Mouse (Mus musculus) forebrain, embryonic 16.5 days (tissue): Measurements from ENCODE around the gene Gemin7. TPM values are rescaled to one million over a fixed set of nuclear protein-coding genes. Genes with fewer than 3 reads are reported as not detected.

Experiments used
- ATAC-seq: fragments of 200-750 bp; cut with Nextera tagmentation; 2 replicates; pipeline ENCODE4 v1.8.0; 2017; ENCODE audit warnings: mild to moderate bottlenecking, moderate library complexity
- H3K27ac ChIP-seq: fragments of 300-500 bp; sonication (generic); 2 replicates; pipeline ENCODE4 v1.5.1; 2014; ENCODE audit warnings: low read length, control low read depth
- H3K27me3 ChIP-seq: fragments of 300-500 bp; sonication (generic); replicated peaks from 2 replicates; pipeline ENCODE4 v1.6.1; 2014; ENCODE audit warnings: low read length; ENCODE audit not compliant: control insufficient read depth, insufficient read depth
- H3K36me3 ChIP-seq: fragments of 300-500 bp; sonication (generic); 2 replicates; pipeline ENCODE4 v1.6.1; 2014; ENCODE audit not compliant: control insufficient read depth, insufficient read depth
- H3K4me1 ChIP-seq: fragments of 300-500 bp; sonication (generic); replicated peaks from 2 replicates; pipeline ENCODE4 v1.6.1; 2014; ENCODE audit warnings: low read length; ENCODE audit not compliant: control insufficient read depth, insufficient read depth
- H3K4me2 ChIP-seq: fragments of 300-500 bp; sonication (generic); 2 replicates; pipeline ENCODE4 v1.6.1; 2014; ENCODE audit warnings: mild to moderate bottlenecking, low read length, control low read depth
- H3K4me3 ChIP-seq: fragments of 300-500 bp; sonication (generic); replicated peaks from 2 replicates; pipeline ENCODE4 v1.5.1; 2014; ENCODE audit warnings: mild to moderate bottlenecking, low read length, control low read depth
- H3K9ac ChIP-seq: fragments of 300-500 bp; sonication (generic); replicated peaks from 2 replicates; pipeline ENCODE4 v1.6.1; 2014; ENCODE audit warnings: low read depth, low read length, control low read depth
- H3K9me3 ChIP-seq: fragments of 300-500 bp; sonication (generic); 2 replicates; pipeline ENCODE4 v1.6.1; 2016; ENCODE audit warnings: low read length; ENCODE audit not compliant: control insufficient read depth
- WGBS: fragments of 180-500 bp; shearing (Covaris S2); extraction: QIAGEN DNeasy Blood & Tissue Kit; methylation state at CpG from one replicate; pipeline ENCODE4 v1.1.7; 2014; 5-methylcytosine and 5-hydroxymethylcytosine counted together
- polyA plus RNA-seq: library from polyadenylated mRNA; unstranded; fragments of >200 nt; fragmentation: Nextera tagmentation; extraction: Ambion mirVana; gene quantifications from 2 replicates; pipeline ENCODE4 v1.2.1, GENCODE M21; 2015

Gemin7 gene
- polyA plus RNA-seq, 1 experiment from 2014 or later, result 124 TPM

DNA sequence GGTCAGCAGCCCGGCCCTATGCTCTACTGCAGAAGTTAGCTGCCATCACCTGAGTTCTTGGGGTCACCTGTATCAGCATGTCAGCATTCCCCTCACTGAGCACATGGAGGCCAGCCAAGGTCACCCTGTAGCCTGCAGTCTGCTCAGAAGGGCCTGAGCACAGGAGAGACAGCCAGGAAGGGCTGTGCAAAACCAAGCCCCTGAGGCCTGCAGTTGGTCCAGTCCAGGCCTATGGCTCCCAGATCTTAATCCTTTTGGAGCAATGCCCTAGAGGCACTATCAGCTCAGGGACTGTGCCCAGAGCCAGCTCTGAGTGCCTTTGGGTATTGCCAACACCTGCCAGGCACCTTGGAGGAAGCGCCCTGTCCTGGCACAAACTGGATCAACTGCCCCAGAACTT lies 20.3 kb downstream of the Gemin7 start:
- no peak overlapping the region for H3K4me3 ChIP-seq
- no peaks in the 10 kb centered on the region for H3K27me3 ChIP-seq
- no peak overlapping the region for H3K9ac ChIP-seq
- no peak overlapping the region for H3K4me2 ChIP-seq
- ATAC-seq, result no peak
- H3K36me3 ChIP-seq, result no peaks in the 10 kb centered on the region
- peaks cover 35% of the 10 kb centered on the region for H3K4me1 ChIP-seq
- no peak overlapping the region for H3K27ac ChIP-seq
- WGBS, result 94% methylated on average over 2 of the region's 2 CpGs
- no peaks in the 10 kb centered on the region for H3K9me3 ChIP-seq

DNA sequence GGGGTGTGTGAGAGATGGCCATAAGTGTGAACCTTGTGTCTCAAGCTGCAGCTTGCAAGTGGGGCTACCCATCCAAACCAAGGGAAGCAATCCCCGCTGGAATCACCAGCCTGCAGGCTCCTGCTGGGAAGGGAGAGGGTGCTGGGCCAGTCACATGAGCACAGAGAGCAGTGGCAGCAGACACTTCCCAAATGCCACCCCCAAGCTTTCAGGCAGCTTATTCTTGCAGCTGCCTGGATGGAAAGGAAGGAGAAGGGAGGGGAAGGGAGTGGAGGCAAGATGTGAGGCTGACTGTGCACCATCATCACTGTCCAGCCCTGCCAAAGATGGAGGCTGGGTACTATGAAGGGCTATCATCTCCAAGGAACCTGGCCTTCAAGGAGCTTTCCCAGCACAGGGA lies 23.2 kb downstream of the Gemin7 start:
- Histone ChIP-seq H3K4me1 (peaks cover 13% of the 10 kb centered on the region), H3K4me3 (no peak overlapping the region), H3K4me2 (no peak overlapping the region), H3K9ac (no peak overlapping the region), H3K36me3 (no peaks in the 10 kb centered on the region), H3K9me3 (no peaks in the 10 kb centered on the region), H3K27ac (no peak overlapping the region), H3K27me3 (no peaks in the 10 kb centered on the region)
- no peak for ATAC-seq
- 90% methylated on average over 1 of the region's 1 CpGs for WGBS

DNA sequence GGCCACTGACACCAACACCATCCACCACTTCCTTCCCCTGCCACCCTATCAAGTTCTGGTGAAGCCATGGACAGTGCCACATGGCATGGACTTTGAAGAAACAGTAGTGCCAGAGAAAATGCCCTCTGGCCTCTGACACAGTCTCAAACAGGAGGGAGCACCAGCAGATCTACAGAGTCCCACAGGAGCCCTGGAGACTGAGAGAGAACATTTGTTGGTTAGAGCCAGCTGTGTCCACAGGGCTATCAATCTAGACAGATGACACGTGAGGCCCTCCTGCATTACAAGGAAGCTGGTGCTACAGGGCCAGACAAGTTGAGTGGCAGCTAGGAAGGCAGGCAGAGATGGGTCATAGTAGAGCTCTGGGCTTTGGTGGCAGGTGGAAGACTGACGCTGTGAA lies 25.0 kb downstream of the Gemin7 start:
- no peak for ATAC-seq
- no peak overlapping the region for H3K9ac ChIP-seq
- WGBS, result 81% methylated on average over 2 of the region's 2 CpGs

DNA sequence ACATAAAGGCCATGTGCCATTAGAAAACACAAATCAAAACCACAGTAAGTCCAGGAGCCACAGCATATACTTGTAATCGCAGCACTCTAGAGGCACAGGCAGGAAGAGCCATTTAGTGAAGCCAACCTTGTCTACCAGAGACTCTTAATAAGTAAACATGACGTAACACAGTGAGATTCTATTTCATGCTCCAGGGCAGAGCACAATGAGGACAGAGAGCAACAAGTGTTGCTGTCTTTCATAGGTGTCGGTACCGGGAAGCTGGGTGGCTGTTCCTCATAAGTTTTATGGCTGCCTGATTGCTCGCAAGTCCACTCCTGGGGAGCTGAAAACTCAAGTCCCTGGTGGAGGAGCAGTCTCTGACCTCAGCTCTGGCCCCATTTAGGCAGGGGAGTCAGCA lies 25.8 kb downstream of the Gemin7 start:
- no peaks in the 10 kb centered on the region for H3K9me3 ChIP-seq
- H3K4me2 ChIP-seq, result no peak overlapping the region
- WGBS, result 93% methylated on average over 5 of the region's 5 CpGs
- H3K27me3 ChIP-seq, result no peaks in the 10 kb centered on the region
- no peak overlapping the region for H3K9ac ChIP-seq
- ATAC-seq, result no peak
- no peaks in the 10 kb centered on the region for H3K36me3 ChIP-seq
- H3K4me1 ChIP-seq, result no peaks in the 10 kb centered on the region
- no peak overlapping the region for H3K4me3 ChIP-seq
- H3K27ac ChIP-seq, result no peak overlapping the region

More for the DNA sequence above, 25.0 kb downstream of the Gemin7 start:
- Histone ChIP-seq H3K4me2 (no peak overlapping the region), H3K4me1 (peaks cover 2% of the 10 kb centered on the region; the same call in 1 of the 2 replicates), H3K9me3 (no peaks in the 10 kb centered on the region), H3K36me3 (no peaks in the 10 kb centered on the region), H3K27me3 (no peaks in the 10 kb centered on the region), H3K4me3 (no peak overlapping the region), H3K27ac (no peak overlapping the region)

DNA sequence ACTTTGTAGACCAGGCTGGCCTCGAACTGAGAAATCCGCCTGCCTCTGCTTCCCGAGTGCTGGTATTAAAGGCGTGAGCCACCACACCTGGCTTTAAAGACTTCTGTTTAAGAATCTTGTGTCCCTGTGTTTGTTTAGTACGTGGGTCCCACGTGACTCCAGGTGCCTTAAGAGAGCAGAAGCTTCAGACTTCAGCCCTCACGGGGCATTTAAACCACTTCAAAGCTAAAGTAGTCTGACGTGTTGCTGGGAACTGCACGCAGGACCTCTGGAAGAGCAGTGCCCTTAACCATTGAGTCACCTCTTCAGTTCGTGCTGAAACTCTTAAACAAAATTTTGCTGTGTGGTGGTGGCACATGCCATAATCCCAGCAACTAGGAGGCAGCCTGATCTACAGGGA lies 28.0 kb downstream of the Gemin7 start:
- H3K27ac ChIP-seq, result no peak overlapping the region
- no peak overlapping the region for H3K4me2 ChIP-seq
- H3K9ac ChIP-seq, result no peak overlapping the region
- no peaks in the 10 kb centered on the region for H3K27me3 ChIP-seq
- WGBS, result 91% methylated on average over 10 of the region's 10 CpGs
- no peak overlapping the region for H3K4me3 ChIP-seq
- H3K4me1 ChIP-seq, result peaks cover 8% of the 10 kb centered on the region
- no peaks in the 10 kb centered on the region for H3K9me3 ChIP-seq
- H3K36me3 ChIP-seq, result no peaks in the 10 kb centered on the region
- no peak for ATAC-seq

DNA sequence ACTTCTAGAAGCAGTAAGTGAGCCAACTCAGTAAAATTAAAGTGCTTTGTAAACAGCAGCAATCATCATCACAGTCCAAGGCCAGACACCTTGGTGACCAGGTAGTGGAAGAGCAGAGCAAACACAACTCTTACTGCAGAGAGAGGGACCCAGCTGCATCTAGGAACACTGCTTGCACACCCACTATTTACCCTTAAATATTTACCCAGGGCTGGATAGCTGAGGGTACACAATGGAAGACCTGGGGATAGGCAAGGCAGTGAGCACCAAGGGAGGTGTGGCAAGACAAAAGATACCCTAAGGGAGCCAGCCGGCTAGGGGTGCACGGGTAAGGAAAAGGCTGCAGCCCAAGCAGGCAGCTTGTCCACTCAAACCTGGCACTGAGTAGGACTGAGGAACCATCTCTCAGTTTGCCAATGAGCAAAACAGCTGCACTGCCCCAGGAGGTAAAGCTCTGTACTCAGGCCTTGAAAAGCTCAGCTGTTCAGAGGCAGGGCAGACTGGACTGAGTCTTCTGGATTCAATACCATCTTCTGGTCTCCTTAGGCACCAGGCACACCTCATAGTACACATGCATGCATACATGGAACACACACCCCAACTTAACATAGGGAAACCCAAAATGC lies 29.9 kb downstream of the Gemin7 start:
- Histone ChIP-seq H3K27ac (no peak overlapping the region), H3K9me3 (no peaks in the 10 kb centered on the region), H3K27me3 (no peaks in the 10 kb centered on the region), H3K4me2 (no peak overlapping the region), H3K4me3 (no peak overlapping the region), H3K9ac (no peak overlapping the region), H3K4me1 (peaks cover 15% of the 10 kb centered on the region), H3K36me3 (no peaks in the 10 kb centered on the region)
- WGBS, result 75% methylated on average over 2 of the region's 2 CpGs
- no peak for ATAC-seq

DNA sequence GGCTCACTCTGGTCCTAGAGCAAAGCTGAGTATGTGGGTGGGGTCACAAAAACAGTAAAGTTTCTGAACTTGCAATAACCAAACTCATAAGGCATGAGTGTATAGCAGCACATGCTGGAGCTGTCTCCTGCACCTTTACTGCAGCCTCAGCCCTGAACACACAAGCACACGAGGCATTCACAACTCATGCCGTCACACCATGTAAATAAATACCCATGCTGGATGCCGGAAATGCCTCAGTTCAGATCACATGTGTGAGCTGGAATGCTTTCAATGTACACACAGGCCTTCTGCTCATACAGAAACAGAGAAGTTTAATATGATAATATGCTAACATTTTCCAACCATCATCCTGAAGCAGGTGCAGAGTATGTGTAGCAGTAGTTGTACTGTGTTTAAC lies 31.4 kb downstream of the Gemin7 start:
- Histone ChIP-seq H3K9ac (no peak overlapping the region), H3K4me3 (no peak overlapping the region), H3K27ac (no peak overlapping the region), H3K36me3 (no peaks in the 10 kb centered on the region), H3K9me3 (no peaks in the 10 kb centered on the region), H3K4me2 (no peak overlapping the region), H3K27me3 (no peaks in the 10 kb centered on the region), H3K4me1 (peaks cover 29% of the 10 kb centered on the region)
- ATAC-seq, result no peak
- 63% methylated on average over 3 of the region's 3 CpGs for WGBS

DNA sequence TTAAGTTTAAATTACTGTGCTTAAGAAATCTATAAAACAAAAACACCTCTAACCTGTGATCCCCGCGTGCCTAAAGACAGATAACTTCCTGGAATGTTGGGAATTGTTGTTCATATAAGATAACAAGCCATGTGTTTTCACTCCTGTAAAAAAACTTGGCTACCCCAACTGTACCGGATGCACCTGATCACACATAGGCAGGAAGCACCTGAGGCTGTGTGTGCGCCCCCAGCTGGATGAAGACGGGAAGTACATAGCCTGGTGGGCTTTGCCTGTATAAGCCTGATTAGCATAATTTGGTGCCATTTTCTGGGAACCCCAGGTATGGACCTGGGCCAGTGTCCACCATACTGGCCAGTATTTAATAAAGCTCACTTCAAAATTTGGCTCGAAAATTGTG lies 33.8 kb downstream of the Gemin7 start:
- WGBS, result 57% methylated on average over 6 of the region's 6 CpGs
- ATAC-seq, result no peak

DNA sequence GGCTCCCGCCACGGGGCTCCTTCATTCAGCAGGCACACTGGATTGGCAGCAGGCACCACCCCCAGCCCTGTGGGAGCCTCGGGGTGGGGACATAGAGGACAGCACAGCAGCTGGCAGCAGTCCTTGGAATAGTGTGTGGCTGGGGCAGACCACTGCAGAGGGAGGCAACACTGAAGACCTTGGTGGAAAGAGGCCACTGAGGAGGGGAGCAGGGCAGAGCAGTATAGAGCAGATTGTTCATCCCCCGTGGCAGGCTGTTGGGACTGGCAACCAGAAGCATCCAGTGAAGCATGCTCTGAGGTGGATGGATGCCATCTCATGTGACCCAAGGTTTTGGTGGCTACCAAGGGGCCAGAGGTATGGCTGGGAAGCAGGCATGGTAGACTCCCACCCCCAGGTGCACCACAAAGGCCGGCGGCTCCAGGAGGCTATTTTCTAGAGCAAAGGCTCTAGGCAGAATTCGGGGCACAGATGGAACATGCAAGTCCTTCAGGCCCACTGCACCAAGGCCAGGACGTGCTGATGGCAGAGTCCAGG lies 35.2 kb downstream of the Gemin7 start:
- Histone ChIP-seq H3K4me2 (peak overlapping the region; percentile 11; the same call in 1 of the 2 replicates), H3K4me3 (no peak overlapping the region), H3K4me1 (peaks cover 30% of the 10 kb centered on the region), H3K9ac (0 out of 2 replicates have a peak overlapping the region, but pooled peaks have one; percentile 18), H3K27ac (peak overlapping the region; percentile 52), H3K27me3 (no peaks in the 10 kb centered on the region), H3K36me3 (no peaks in the 10 kb centered on the region), H3K9me3 (no peaks in the 10 kb centered on the region)
- 43% methylated on average over 8 of the region's 8 CpGs for WGBS
- ATAC-seq, result peak; percentile 94

More for the DNA sequence above, 33.8 kb downstream of the Gemin7 start:
- Histone ChIP-seq H3K27me3 (no peaks in the 10 kb centered on the region), H3K36me3 (no peaks in the 10 kb centered on the region), H3K9ac (no peak overlapping the region), H3K4me1 (peaks cover 30% of the 10 kb centered on the region), H3K4me2 (no peak overlapping the region), H3K27ac (no peak overlapping the region), H3K4me3 (no peak overlapping the region), H3K9me3 (no peaks in the 10 kb centered on the region)
